Mouse (Mus musculus) MEL (cell line): ENCODE measurements around the gene Diras2. TPM values are rescaled to one million over a fixed set of nuclear protein-coding genes. Genes with fewer than 3 reads are reported as not detected.

Experiments
- DNase-seq: peaks from one replicate; pipeline ENCODE4 v3.0.0; 2011; ENCODE audit warnings: low read depth, low spot score
- H3K27ac ChIP-seq: 2 replicates; pipeline ENCODE4 v1.5.1; 2012; ENCODE audit warnings: low read depth, mild to moderate bottlenecking, control low read depth, low read length, moderate library complexity; ENCODE audit not compliant: control insufficient read depth
- H3K27me3 ChIP-seq, 2 experiments: fragments of 150-350 bp in 1 of 2; sonication (generic) in 1 of 2; 2 replicates each; pipeline ENCODE4 v1.6.1; 2012; ENCODE audit warnings: low read length in 2 of 2, mild to moderate bottlenecking in 2 of 2, improper control_type of control experiment in 1 of 2, moderate library complexity in 1 of 2; ENCODE audit not compliant: insufficient read depth in 2 of 2, control insufficient read depth in 1 of 2
- H3K36me3 ChIP-seq, 2 experiments: 2 replicates each; pipeline ENCODE4 v1.6.1; 2012 to 2014; ENCODE audit warnings: low read length in 2 of 2, improper control_type of control experiment in 1 of 2, inconsistent platforms in 1 of 2, mild to moderate bottlenecking in 1 of 2; ENCODE audit not compliant: insufficient read depth in 2 of 2, control insufficient read depth in 1 of 2
- H3K4me1 ChIP-seq, 2 experiments: fragments of 150-350 bp in 1 of 2; sonication (generic) in 1 of 2; 2 replicates each; pipeline ENCODE4 v1.6.1; 2012; ENCODE audit warnings: low read length in 2 of 2, improper control_type of control experiment in 1 of 2, mild to moderate bottlenecking in 1 of 2; ENCODE audit not compliant: insufficient read depth in 2 of 2, control insufficient read depth in 1 of 2
- H3K4me3 ChIP-seq, 2 experiments: fragments of 150-350 bp in 1 of 2; sonication (generic) in 1 of 2; 2 replicates each; pipeline ENCODE4 v1.5.1; 2012; ENCODE audit warnings: low read depth in 2 of 2, low read length in 2 of 2, mild to moderate bottlenecking in 2 of 2, moderate library complexity in 2 of 2, control low read depth in 1 of 2, improper control_type of control experiment in 1 of 2; ENCODE audit not compliant: control insufficient read depth in 1 of 2, insufficient read depth in 1 of 2
- H3K79me2 ChIP-seq: 2 replicates; pipeline ENCODE4 v1.6.1; 2012; ENCODE audit warnings: mild to moderate bottlenecking, low read length, moderate library complexity; ENCODE audit not compliant: control insufficient read depth, poor library complexity, insufficient read depth
- H3K9ac ChIP-seq: 2 replicates; pipeline ENCODE4 v1.6.1; 2012; ENCODE audit warnings: low read depth, mild to moderate bottlenecking, control low read depth, low read length, moderate library complexity; ENCODE audit not compliant: control insufficient read depth, poor library complexity, severe bottlenecking
- H3K9me3 ChIP-seq: fragments of 150-350 bp; sonication (generic); replicated peaks from 2 replicates; pipeline ENCODE4 v1.6.1; 2012; ENCODE audit warnings: mild to moderate bottlenecking, low read length, improper control_type of control experiment, moderate library complexity; ENCODE audit not compliant: insufficient read depth
- BHLHE40 ChIP-seq: IDR thresholded peaks from 2 replicates; pipeline ENCODE4 v1.6.1; 2012; ENCODE audit warnings: low read depth, mild to moderate bottlenecking, inconsistent platforms, low read length, improper control_type of control experiment, borderline replicate concordance
- CHD1 ChIP-seq: IDR thresholded peaks from 2 replicates; pipeline ENCODE4 v1.6.1; 2012; ENCODE audit warnings: low read depth, mild to moderate bottlenecking, inconsistent platforms, low read length, improper control_type of control experiment
- CHD2 ChIP-seq: IDR thresholded peaks from 2 replicates; pipeline ENCODE4 v1.6.1; 2011; ENCODE audit warnings: low read length, improper control_type of control experiment
- CTCF ChIP-seq, 3 experiments: IDR thresholded peaks in 2 of 3; conservative IDR thresholded peaks in 1 of 3; 2 replicates each; pipeline ENCODE4 v1.5.1; 2011 to 2012; ENCODE audit warnings: low read length in 3 of 3, low read depth in 2 of 3, mild to moderate bottlenecking in 2 of 3, improper control_type of control experiment in 1 of 3, inconsistent platforms in 1 of 3, mixed read lengths in 1 of 3, moderate library complexity in 1 of 3; ENCODE audit not compliant: control insufficient read depth in 1 of 3, insufficient read depth in 1 of 3, poor library complexity in 1 of 3, severe bottlenecking in 1 of 3
- E2F4 ChIP-seq: IDR thresholded peaks from 2 replicates; pipeline ENCODE4 v1.6.1; 2011; ENCODE audit warnings: low read depth, low read length, improper control_type of control experiment, borderline replicate concordance
- ELF1 ChIP-seq: IDR thresholded peaks from 2 replicates; pipeline ENCODE4 v1.6.1; 2014; ENCODE audit warnings: low read depth, mild to moderate bottlenecking, inconsistent platforms, low read length, improper control_type of control experiment, moderate library complexity
- EP300 ChIP-seq, 2 experiments: IDR thresholded peaks; 2 replicates each; pipeline ENCODE4 v1.6.1; 2011; ENCODE audit warnings: improper control_type of control experiment in 2 of 2, low read length in 2 of 2, low read depth in 1 of 2, mild to moderate bottlenecking in 1 of 2
- ETS1 ChIP-seq: IDR thresholded peaks from 2 replicates; pipeline ENCODE4 v1.6.1; 2012; ENCODE audit warnings: low read depth, mild to moderate bottlenecking, inconsistent platforms, low read length, improper control_type of control experiment, moderate library complexity
- GABPA ChIP-seq: IDR thresholded peaks from 2 replicates; pipeline ENCODE4 v1.6.1; 2012; ENCODE audit warnings: low read depth, mild to moderate bottlenecking, inconsistent platforms, low read length, improper control_type of control experiment, moderate library complexity
- GATA1 ChIP-seq: IDR thresholded peaks from 2 replicates; pipeline ENCODE4 v1.6.1; 2011; ENCODE audit warnings: low read depth, low read length, improper control_type of control experiment
- MAFK ChIP-seq: IDR thresholded peaks from 2 replicates; pipeline ENCODE4 v1.6.1; 2011; ENCODE audit warnings: low read depth, mild to moderate bottlenecking, low read length, improper control_type of control experiment, borderline replicate concordance
- MAX ChIP-seq: IDR thresholded peaks from 2 replicates; pipeline ENCODE4 v1.6.1; 2011; ENCODE audit warnings: low read length, improper control_type of control experiment
- MEF2A ChIP-seq: IDR thresholded peaks from 2 replicates; pipeline ENCODE4 v1.6.1; 2014; ENCODE audit warnings: low read depth, mild to moderate bottlenecking, inconsistent platforms, low read length, improper control_type of control experiment; ENCODE audit not compliant: poor library complexity, insufficient replicate concordance, severe bottlenecking; ENCODE audit errors: extremely low read depth
- MXI1 ChIP-seq: IDR thresholded peaks from 2 replicates; pipeline ENCODE4 v1.6.1; 2011; ENCODE audit warnings: mild to moderate bottlenecking, low read depth, low read length, improper control_type of control experiment
- NELFE ChIP-seq: IDR thresholded peaks from 2 replicates; pipeline ENCODE4 v1.6.1; 2011; ENCODE audit warnings: low read depth, low read length, improper control_type of control experiment
- POLR2A ChIP-seq, 2 experiments: IDR thresholded peaks; 2 replicates each; pipeline ENCODE4 v1.6.1; 2011 to 2012; ENCODE audit warnings: low read length in 2 of 2, mild to moderate bottlenecking in 2 of 2, control low read depth in 1 of 2, improper control_type of control experiment in 1 of 2, low read depth in 1 of 2, moderate library complexity in 1 of 2; ENCODE audit not compliant: control insufficient read depth in 1 of 2, insufficient read depth in 1 of 2, poor library complexity in 1 of 2
- POLR2AphosphoS2 ChIP-seq: IDR thresholded peaks from 2 replicates; pipeline ENCODE4 v1.6.1; 2011; ENCODE audit warnings: low read length, improper control_type of control experiment
- RAD21 ChIP-seq: IDR thresholded peaks from 2 replicates; pipeline ENCODE4 v1.6.1; 2011; ENCODE audit warnings: mild to moderate bottlenecking, low read depth, low read length, improper control_type of control experiment
- TAL1 ChIP-seq: IDR thresholded peaks from 2 replicates; pipeline ENCODE4 v1.6.1; 2012; ENCODE audit warnings: mild to moderate bottlenecking, inconsistent platforms, low read length, moderate library complexity, mixed read lengths
- TBP ChIP-seq: IDR thresholded peaks from 2 replicates; pipeline ENCODE4 v1.8.0; 2011; ENCODE audit warnings: low read depth, low read length, improper control_type of control experiment
- UBTF ChIP-seq: IDR thresholded peaks from 2 replicates; pipeline ENCODE4 v1.6.1; 2012; ENCODE audit warnings: low read depth, mild to moderate bottlenecking, inconsistent platforms, low read length, improper control_type of control experiment, moderate library complexity, borderline replicate concordance; ENCODE audit not compliant: insufficient read depth
- USF2 ChIP-seq, 2 experiments: IDR thresholded peaks; 2 replicates each; pipeline ENCODE4 v1.6.1; 2011 to 2012; ENCODE audit warnings: improper control_type of control experiment in 2 of 2, low read length in 2 of 2, borderline replicate concordance in 1 of 2, inconsistent platforms in 1 of 2, low read depth in 1 of 2, mild to moderate bottlenecking in 1 of 2; ENCODE audit not compliant: insufficient read depth in 1 of 2
- ZMIZ1 ChIP-seq: IDR thresholded peaks from 2 replicates; pipeline ENCODE4 v1.6.1; 2012; ENCODE audit warnings: low read depth, mild to moderate bottlenecking, inconsistent platforms, low read length, improper control_type of control experiment, moderate library complexity
- ZNF384 ChIP-seq: IDR thresholded peaks from 2 replicates; pipeline ENCODE4 v1.6.1; 2012; ENCODE audit warnings: low read depth, mild to moderate bottlenecking, inconsistent platforms, low read length, improper control_type of control experiment
- polyA plus RNA-seq, 2 experiments: library from polyadenylated mRNA; stranded (reverse) in 1 of 2; unstranded in 1 of 2; fragments of >175 nt in 1 of 2; fragments of >200 nt in 1 of 2; gene quantifications; 2 replicates each; pipeline versions ENCODE4 v1.2.1 to v1.2.4; 2012; ENCODE audit warnings: low replicate concordance in 2 of 2, low read depth in 1 of 2; ENCODE audit not compliant: insufficient read length in 2 of 2, insufficient read depth in 1 of 2, missing spikeins in 1 of 2
- total RNA-seq: library from RNA; depleted of rRNA; stranded (reverse); fragments of 300-350 nt; gene quantifications from 2 replicates; pipeline ENCODE4 v1.2.3, GENCODE M21; 2012

The Diras2 gene
- total and polyA plus RNA-seq, 3 experiments: not detected

DNA sequence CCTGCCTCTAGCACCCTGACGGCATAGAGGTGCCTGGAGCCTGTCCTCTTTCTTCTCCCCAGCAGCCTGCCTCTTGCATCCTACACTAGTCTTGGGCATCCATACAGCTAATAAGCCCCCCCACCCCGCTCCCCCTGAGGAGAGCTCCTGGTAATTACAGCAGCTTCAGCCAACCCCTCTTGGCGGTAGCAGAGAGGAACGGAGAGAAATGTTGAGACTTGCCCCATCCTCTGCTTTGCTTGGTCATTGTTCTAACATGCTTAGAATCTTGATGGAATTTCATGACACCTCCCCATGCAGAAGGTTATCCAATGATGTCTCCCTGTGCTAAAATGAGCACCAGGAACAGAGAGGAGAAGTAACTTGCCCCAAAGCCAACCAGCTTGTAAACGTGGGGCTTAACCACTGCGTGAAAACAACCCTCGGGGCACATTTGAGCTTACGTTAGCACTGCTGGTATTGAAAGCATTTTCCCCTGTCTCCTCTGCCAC, 11.0 kb upstream of the Diras2 start:
- no peaks in the 10 kb centered on the region for H3K9me3 ChIP-seq
- H3K4me1 ChIP-seq: no peaks in the 10 kb centered on the region
- H3K79me2 ChIP-seq: no peaks in the 10 kb centered on the region
- DNase-seq: no peak
- H3K27me3 ChIP-seq: no peaks in the 10 kb centered on the region
- H3K36me3 ChIP-seq: no peaks in the 10 kb centered on the region
- H3K27ac ChIP-seq: no peak overlapping the region
- no peak overlapping the region for H3K4me3 ChIP-seq
- no peak for TF ChIP-seq CHD2
- no peak for TF ChIP-seq POLR2A (IDR thresholded peaks at IDR 0.05; ENCODE audit: control insufficient read depth in 1 of 2, insufficient read depth in 1 of 2, low read depth in 1 of 2, low read length in 2 of 2, poor library complexity in 1 of 2)
- TF ChIP-seq USF2 (IDR thresholded peaks at IDR 0.05; ENCODE audit: borderline replicate concordance in 1 of 2, insufficient read depth in 1 of 2, low read depth in 1 of 2, low read length in 2 of 2): no peak
- TF ChIP-seq MXI1: no peak
- TF ChIP-seq MAX: no peak
- TF ChIP-seq TAL1: no peak
- TF ChIP-seq E2F4: no peak
- TF ChIP-seq POLR2AphosphoS2: no peak
- no peak for TF ChIP-seq TBP
- no peak for TF ChIP-seq GABPA
- TF ChIP-seq EP300 (IDR thresholded peaks at IDR 0.05; ENCODE audit: low read depth in 1 of 2, low read length in 2 of 2): no peak
- no peak for TF ChIP-seq GATA1
- no peak for TF ChIP-seq ELF1
- no peak for TF ChIP-seq ZNF384
- no peak for TF ChIP-seq CTCF (IDR thresholded peaks at IDR 0.05 in 2 of 3, conservative IDR thresholded peaks at IDR 0.05 in 1 of 3; ENCODE audit: control insufficient read depth in 1 of 3, insufficient read depth in 1 of 3, low read depth in 2 of 3, low read length in 3 of 3, poor library complexity in 1 of 3, severe bottlenecking in 1 of 3)
- TF ChIP-seq ZMIZ1: no peak
- TF ChIP-seq MEF2A: no peak
- H3K9ac ChIP-seq: no peak overlapping the region

DNA sequence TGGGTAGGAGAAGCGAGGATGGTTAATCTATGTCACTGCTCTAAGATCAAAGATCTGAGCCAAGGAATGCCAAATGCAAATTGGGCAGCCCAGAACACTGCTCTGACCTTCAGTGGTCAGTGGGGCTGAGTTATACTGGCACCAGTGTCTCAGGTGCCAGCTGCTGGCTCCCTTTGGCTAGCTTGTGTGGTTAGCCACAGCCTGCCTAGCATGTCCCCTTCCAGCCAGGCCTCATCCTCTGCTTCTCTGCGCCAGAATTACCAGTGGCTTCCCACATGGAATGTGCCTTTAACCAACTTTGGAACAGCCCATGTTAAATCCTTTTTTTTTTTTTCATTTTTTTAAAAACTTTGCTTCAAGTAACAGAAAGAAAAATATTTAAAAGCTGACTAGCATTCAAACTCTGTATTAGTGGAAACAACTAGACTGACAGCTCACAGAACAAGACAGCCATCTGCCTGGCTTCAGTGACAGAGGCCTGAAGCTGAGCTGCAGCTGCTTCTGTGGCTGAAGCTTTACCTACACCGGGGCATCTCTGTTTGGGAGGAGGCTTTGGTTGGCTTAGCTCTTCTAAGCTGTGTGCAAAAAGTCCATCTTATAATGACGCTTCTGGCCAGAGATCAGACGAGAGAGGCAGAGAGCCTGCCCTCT, 10.4 kb upstream of the Diras2 start:
- no peaks in the 10 kb centered on the region for H3K4me1 ChIP-seq
- no peaks in the 10 kb centered on the region for H3K27me3 ChIP-seq
- DNase-seq: no peak
- H3K4me3 ChIP-seq: no peak overlapping the region
- no peaks in the 10 kb centered on the region for H3K9me3 ChIP-seq
- no peaks in the 10 kb centered on the region for H3K79me2 ChIP-seq
- H3K36me3 ChIP-seq: no peaks in the 10 kb centered on the region
- no peak overlapping the region for H3K27ac ChIP-seq
- TF ChIP-seq MEF2A (no peak), MXI1 (no peak), MAFK (no peak), CHD2 (no peak), UBTF (no peak), CHD1 (no peak), GABPA (no peak), BHLHE40 (no peak), RAD21 (no peak), NELFE (no peak), ETS1 (no peak)
- H3K9ac ChIP-seq: no peak overlapping the region
